Mouse (Mus musculus): Measurements from ENCODE around the gene Lpar5.
A peak's percentile ranks its signal among the peaks of the same experiment; 100 is the strongest.

Lpar5 gene

GRCm38 (mm10) chr6:125088561-125089321, 21.0 kb downstream of the Lpar5 start:
- DNase-seq = peak; percentile 66

- peak; percentile 87 for DNase-seq
These were observed 22.0 kb downstream of the Lpar5 start for GRCm38 (mm10) chr6:125089521-125090321.

GRCm38 (mm10) chr6:125090341-125091085, 22.8 kb downstream of the Lpar5 start:
- DNase-seq = no peak

GRCm38 (mm10) chr6:125092372-125092771, 24.7 kb downstream of the Lpar5 start:
- DNase-seq = no peak

GRCm38 (mm10) chr6:125094843-125095242, 27.1 kb downstream of the Lpar5 start:
- no peak for DNase-seq

- DNase-seq = peak; percentile 88
These were observed 27.9 kb downstream of the Lpar5 start, which contains the start of gene Chd4 for GRCm38 (mm10) chr6:125095391-125096278. Gene Chd4, plus strand, starts transcription at chr6:125095981.

GRCm38 (mm10) chr6:125096279-125096596, 28.5 kb downstream of the Lpar5 start:
- no peak for DNase-seq

GRCm38 (mm10) chr6:125096597-125097345, 29.1 kb downstream of the Lpar5 start:
- peak; percentile 47 for DNase-seq

GRCm38 (mm10) chr6:125097346-125097689, 29.6 kb downstream of the Lpar5 start:
- peak; percentile 55 for DNase-seq

- no peak for DNase-seq
These were observed 30.2 kb downstream of the Lpar5 start for GRCm38 (mm10) chr6:125097951-125098350.

- no peak for DNase-seq
These were observed 30.8 kb downstream of the Lpar5 start for GRCm38 (mm10) chr6:125098513-125098912.

- DNase-seq = no peak
These were observed 31.8 kb downstream of the Lpar5 start for GRCm38 (mm10) chr6:125099421-125099971.

- no peak for DNase-seq
These were observed 33.7 kb downstream of the Lpar5 start for GRCm38 (mm10) chr6:125101444-125101843.

GRCm38 (mm10) chr6:125104223-125104622, 36.5 kb downstream of the Lpar5 start:
- DNase-seq = no peak

GRCm38 (mm10) chr6:125107705-125108104, 40.0 kb downstream of the Lpar5 start:
- no peak for DNase-seq

GRCm38 (mm10) chr6:125109371-125109770, 41.7 kb downstream of the Lpar5 start:
- DNase-seq = no peak

GRCm38 (mm10) chr6:125110927-125111326, 43.2 kb downstream of the Lpar5 start:
- DNase-seq = no peak

- no peak for DNase-seq
These were observed 44.8 kb downstream of the Lpar5 start for GRCm38 (mm10) chr6:125112553-125112952.

GRCm38 (mm10) chr6:125119387-125119786, 51.7 kb downstream of the Lpar5 start:
- DNase-seq = no peak

- no peak for DNase-seq
These were observed 61.0 kb downstream of the Lpar5 start for GRCm38 (mm10) chr6:125128724-125129123.

- no peak for DNase-seq
These were observed 62.1 kb downstream of the Lpar5 start for GRCm38 (mm10) chr6:125129710-125130402.

Measured in right cerebral cortex, postnatal 25 days (tissue).